In genomic region chr15:85693115-85693514, GRCm38 (mm10) we compare ENCODE assay signal across 28 mouse cellular contexts. TPM values are rescaled to one million over a fixed set of nuclear protein-coding genes. Genes with fewer than 3 reads are reported as not detected.
DNase-seq lines count a peak whose midpoint lies in the region; ATAC-seq and TF ChIP-seq lines count a peak whose summit lies in the region.
"Had no signal": no experiment of that assay in that cellular context is flagged by ENCODE, and none has a peak within 500 bp of the region (broad histone marks: within the 10 kb centered on the region; RNA-seq: fewer than 3 reads in every experiment).

No protein-coding gene starts in this region.

- TF ChIP-seq POLR2A in kidney, adult 2 months (IDR thresholded peaks at IDR 0.05; ENCODE audit: low read depth, low read length), result no peak

- H3K4me1 ChIP-seq in embryonic facial prominence, embryonic 12.5 days, result peaks cover under 1% of the 10 kb centered on the region; the same call in 1 of the 2 replicates
- 0 out of 2 replicates have a peak, but pooled peaks cover 8% of the 10 kb centered on the region for H3K4me1 ChIP-seq in embryonic facial prominence, embryonic 10.5 days
- peaks cover 56% of the 10 kb centered on the region for H3K4me1 ChIP-seq in kidney, adult 2 months (ENCODE audit: control insufficient read depth, insufficient read depth, low read length)
- no peaks in the 10 kb centered on the region for H3K4me1 ChIP-seq in kidney, embryonic 14.5 days (ENCODE audit: control insufficient read depth, insufficient read depth, low read length)
- H3K4me1 ChIP-seq in neural tube, embryonic 15.5 days, result peaks cover 48% of the 10 kb centered on the region

- TF ChIP-seq CTCF in kidney, adult 2 months (conservative IDR thresholded peaks at IDR 0.05; ENCODE audit: insufficient read depth, insufficient read length, low read depth, low read length), result no peak

- peak; percentile 23; the same call in 1 of the 2 replicates for ATAC-seq in embryonic facial prominence, embryonic 12.5 days (ENCODE audit: insufficient number of reproducible peaks, insufficient read depth, low FRiP score, low TSS enrichment)
- ATAC-seq in kidney, embryonic 14.5 days (ENCODE audit: low FRiP score, low TSS enrichment), result no peak
- ATAC-seq in neural tube, embryonic 15.5 days (ENCODE audit: low FRiP score), result no peak
- ATAC-seq: forebrain, embryonic 15.5 days; hindbrain, postnatal 0 days; inflammation-experienced regulatory T-cells, adult 6 months; Patski had no signal

- no peak for DNase-seq in embryonic facial prominence, embryonic 10.5 days (ENCODE audit: low spot score)
- peak; percentile 61 for DNase-seq in kidney, adult 2 months
- DNase-seq in neural tube, embryonic 10.5 days (ENCODE audit: extremely low spot score, low spot score), result no peak
- no peak for DNase-seq in liver
- DNase-seq: adrenal gland, postnatal 14 days; B cell, adult 2 months; cerebellum, adult 18-20 months; cerebellum, adult 9-10 months; cerebellum, postnatal 14 days; gastrocnemius, postnatal 10 days; heart, adult 11 months; heart, postnatal 14 days; heart, postnatal 4 days had no signal

- H3K27ac ChIP-seq in embryonic facial prominence, embryonic 12.5 days, result no peak overlapping the region
- H3K27ac ChIP-seq in embryonic facial prominence, embryonic 10.5 days (replicated peaks), result no peak overlapping the region
- H3K27ac ChIP-seq in kidney, adult 2 months (ENCODE audit: insufficient read depth, low read depth, low read length), result peak overlapping the region; percentile 30
- H3K27ac ChIP-seq in kidney, embryonic 14.5 days (ENCODE audit: low read depth, low read length), result no peak overlapping the region
- H3K27ac ChIP-seq in neural tube, embryonic 15.5 days (replicated peaks), result 0 out of 2 replicates have a peak overlapping the region, but pooled peaks have one; percentile 23
- H3K27ac ChIP-seq: embryonic facial prominence, embryonic 13.5 days; forebrain, embryonic 12.5 days; forebrain, embryonic 15.5 days; heart, embryonic 10.5 days; heart, embryonic 13.5 days; hindbrain, embryonic 14.5 days; hindbrain, postnatal 0 days had no signal

- H3K9ac ChIP-seq in embryonic facial prominence, embryonic 12.5 days, result no peak overlapping the region
- no peak overlapping the region for H3K9ac ChIP-seq in kidney, embryonic 14.5 days (ENCODE audit: low read depth, low read length)
- no peak overlapping the region for H3K9ac ChIP-seq in neural tube, embryonic 15.5 days (replicated peaks)
- H3K9ac ChIP-seq: embryonic facial prominence, embryonic 13.5 days; forebrain, embryonic 12.5 days; forebrain, embryonic 15.5 days; heart, embryonic 13.5 days; hindbrain, embryonic 14.5 days had no signal

- H3K4me2 ChIP-seq in embryonic facial prominence, embryonic 12.5 days (replicated peaks), result no peak overlapping the region
- no peak overlapping the region for H3K4me2 ChIP-seq in kidney, embryonic 14.5 days (replicated peaks; ENCODE audit: low read depth, low read length)
- no peak overlapping the region for H3K4me2 ChIP-seq in neural tube, embryonic 15.5 days
- H3K4me2 ChIP-seq: embryonic facial prominence, embryonic 13.5 days; forebrain, embryonic 12.5 days; forebrain, embryonic 15.5 days; heart, embryonic 13.5 days; hindbrain, embryonic 14.5 days had no signal

- H3K27me3 ChIP-seq in embryonic facial prominence, embryonic 12.5 days, result peaks cover 9% of the 10 kb centered on the region; the same call in 1 of the 2 replicates
- H3K27me3 ChIP-seq in embryonic facial prominence, embryonic 10.5 days (replicated peaks; ENCODE audit: low read depth, poor library complexity, severe bottlenecking), result peaks cover 58% of the 10 kb centered on the region
- H3K27me3 ChIP-seq in kidney, adult 2 months (replicated peaks; ENCODE audit: control insufficient read depth, insufficient read depth, low read length), result no peaks in the 10 kb centered on the region
- no peaks in the 10 kb centered on the region for H3K27me3 ChIP-seq in kidney, embryonic 14.5 days (ENCODE audit: control insufficient read depth, insufficient read depth, low read length)
- no peaks in the 10 kb centered on the region for H3K27me3 ChIP-seq in neural tube, embryonic 15.5 days (replicated peaks)
- H3K27me3 ChIP-seq: CH12.LX; embryonic facial prominence, embryonic 13.5 days; forebrain, embryonic 15.5 days; Patski had no signal

- peaks cover 32% of the 10 kb centered on the region for H3K36me3 ChIP-seq in embryonic facial prominence, embryonic 12.5 days
- no peaks in the 10 kb centered on the region for H3K36me3 ChIP-seq in embryonic facial prominence, embryonic 10.5 days (replicated peaks)
- peaks cover 9% of the 10 kb centered on the region for H3K36me3 ChIP-seq in kidney, adult 2 months (ENCODE audit: control insufficient read depth, insufficient read depth, low read length)
- peaks cover 69% of the 10 kb centered on the region for H3K36me3 ChIP-seq in kidney, embryonic 14.5 days (ENCODE audit: control insufficient read depth, insufficient read depth, low read length)
- peaks cover 61% of the 10 kb centered on the region for H3K36me3 ChIP-seq in neural tube, embryonic 15.5 days
- H3K36me3 ChIP-seq: heart, embryonic 10.5 days had no signal

- 85% methylated on average over 3 of the region's 3 CpGs for WGBS in embryonic facial prominence, embryonic 12.5 days
- 79% methylated on average over 3 of the region's 3 CpGs for WGBS in embryonic facial prominence, embryonic 10.5 days
- 40% methylated on average over 3 of the region's 3 CpGs for WGBS in kidney, adult 2 months
- 88% methylated on average over 3 of the region's 3 CpGs for WGBS in kidney, embryonic 14.5 days
- WGBS in neural tube, embryonic 15.5 days, result 91% methylated on average over 3 of the region's 3 CpGs

- H3K9me3 ChIP-seq in embryonic facial prominence, embryonic 12.5 days, result no peaks in the 10 kb centered on the region
- H3K9me3 ChIP-seq in embryonic facial prominence, embryonic 10.5 days, result no peaks in the 10 kb centered on the region
- H3K9me3 ChIP-seq in kidney, embryonic 14.5 days (ENCODE audit: control insufficient read depth, low read length), result no peaks in the 10 kb centered on the region
- no peaks in the 10 kb centered on the region for H3K9me3 ChIP-seq in neural tube, embryonic 15.5 days (replicated peaks)
- H3K9me3 ChIP-seq: embryonic facial prominence, embryonic 13.5 days; forebrain, embryonic 12.5 days; forebrain, embryonic 15.5 days; G1E; heart, embryonic 10.5 days; heart, embryonic 13.5 days had no signal

- no peak overlapping the region for H3K4me3 ChIP-seq in embryonic facial prominence, embryonic 12.5 days
- H3K4me3 ChIP-seq in embryonic facial prominence, embryonic 10.5 days, result no peak overlapping the region
- H3K4me3 ChIP-seq in kidney, adult 2 months (ENCODE audit: insufficient read depth, low read depth, low read length), result no peak overlapping the region
- H3K4me3 ChIP-seq in kidney, embryonic 14.5 days (ENCODE audit: low read length), result no peak overlapping the region
- H3K4me3 ChIP-seq in neural tube, embryonic 15.5 days (replicated peaks), result no peak overlapping the region
- H3K4me3 ChIP-seq: embryonic facial prominence, embryonic 13.5 days; erythroblast, embryonic 14.5 days; forebrain, embryonic 12.5 days; forebrain, embryonic 15.5 days; heart, embryonic 10.5 days; heart, embryonic 13.5 days had no signal

RNA-seq across cellular contexts. Expression of gene Ppara, which starts 41.7 kb away (rescaled TPM):
- 1.7 and 2.2 TPM in 2 replicates for polyA plus RNA-seq in embryonic facial prominence, embryonic 12.5 days (2016; fragmentation: Nextera tagmentation; extraction: Ambion mirVana)
- polyA plus RNA-seq in embryonic facial prominence, embryonic 10.5 days (2016; fragmentation: Nextera tagmentation; extraction: Ambion mirVana), result 0.29 and 0.75 TPM in 2 replicates
- polyA plus RNA-seq in kidney, adult 2 months (2012; rRNA removed), result 31.3 and 32.5 TPM in 2 replicates
- 1.7 and 2.3 TPM in 2 replicates for polyA plus RNA-seq in kidney, embryonic 14.5 days (2014; fragmentation: Nextera tagmentation; extraction: Ambion mirVana)
- polyA plus RNA-seq in neural tube, embryonic 15.5 days (2015; fragmentation: Nextera tagmentation; extraction: Ambion mirVana), result 1.5 and 2.0 TPM in 2 replicates
- polyA plus RNA-seq: erythroblast, embryonic 14.5 days; G1E; inflammation-experienced regulatory T-cells, adult 6 months had no signal

Comparison
In these comparisons a context has a peak if more than half of its experiments do, and no peak if none do; other contexts are left out.
1. H3K27ac ChIP-seq: peak in kidney, adult 2 months (single experiment) and neural tube, embryonic 15.5 days (single experiment); none in embryonic facial prominence, embryonic 12.5 days (single experiment), embryonic facial prominence, embryonic 10.5 days (single experiment) and kidney, embryonic 14.5 days (single experiment).